Mouse (Mus musculus) right cerebral cortex, postnatal 36 days (tissue): Measurements from ENCODE around the gene Igsf1.

Source experiments
- DNase-seq, 2 experiments: peaks; one replicate each; pipeline ENCODE4 v3.0.0; 2022; ENCODE audit warnings: low spot score in 2 of 2, mixed read lengths in 1 of 2

Igsf1 gene

GRCm38 (mm10) chrX:49797213-49798019, at the start of gene Igsf1:
Gene Igsf1 (minus strand): TSS chrX:49797749.
- DNase-seq, result peak in 1 of 2 experiments; percentile 4

- no peak for DNase-seq
Observed at GRCm38 (mm10) chrX:49770828-49771227, 26.7 kb downstream of the Igsf1 start.

- DNase-seq, result no peak
Observed at GRCm38 (mm10) chrX:49745192-49745591, 52.4 kb downstream of the Igsf1 start.

GRCm38 (mm10) chrX:49734959-49735358, 62.6 kb downstream of the Igsf1 start, which contains the start of gene Olfr1321:
Gene Olfr1321 (minus strand): TSS chrX:49735059.
- no peak for DNase-seq
